Mouse (Mus musculus) myocyte (in vitro differentiated cells): ENCODE measurements around the gene Flrt2.
"Not testable (repeated sequence)": the region's sequence is repeated elsewhere in the genome, so short reads cannot be mapped to it uniquely, and the experiment has no call there.

Experiments used
- CEBPB ChIP-seq: IDR thresholded peaks from 2 replicates; pipeline ENCODE4 v1.6.1; 2011; ENCODE audit warnings: mild to moderate bottlenecking, moderate library complexity; ENCODE audit not compliant: poor library complexity, insufficient read depth, severe bottlenecking
- MAX ChIP-seq: IDR thresholded peaks from one replicate; pipeline ENCODE4 v1.6.1; 2011; ENCODE audit warnings: low read depth, mild to moderate bottlenecking, control low read depth
- MYOD1 ChIP-seq, 3 experiments: IDR thresholded peaks; one replicate each; pipeline ENCODE4 v1.6.1; 2011; ENCODE audit warnings: control low read depth in 2 of 3, low read depth in 2 of 3, mild to moderate bottlenecking in 2 of 3, moderate library complexity in 1 of 3; ENCODE audit not compliant: insufficient read length in 2 of 3, control insufficient read depth in 1 of 3
- MYOG ChIP-seq, 3 experiments: IDR thresholded peaks; one replicate each; pipeline ENCODE4 v1.6.1; 2011; ENCODE audit warnings: control low read depth in 2 of 3, low read depth in 2 of 3, mild to moderate bottlenecking in 2 of 3; ENCODE audit not compliant: insufficient read length in 2 of 3, control insufficient read depth in 1 of 3, insufficient read depth in 1 of 3
- POLR2A ChIP-seq: IDR thresholded peaks from one replicate; pipeline ENCODE4 v1.6.1; 2011; ENCODE audit warnings: low read depth, mild to moderate bottlenecking, control low read depth, moderate library complexity; ENCODE audit not compliant: insufficient read length
- POLR2AphosphoS2 ChIP-seq: IDR thresholded peaks from one replicate; pipeline ENCODE4 v1.6.1; 2011; ENCODE audit warnings: low read depth, control low read depth; ENCODE audit not compliant: insufficient read length
- TCF12 ChIP-seq: IDR thresholded peaks from one replicate; pipeline ENCODE4 v1.6.1; 2011; ENCODE audit warnings: mild to moderate bottlenecking, control low read depth; ENCODE audit not compliant: poor library complexity, insufficient read depth, severe bottlenecking
- USF1 ChIP-seq: IDR thresholded peaks from one replicate; pipeline ENCODE4 v1.6.1; 2011; ENCODE audit warnings: low read depth, mild to moderate bottlenecking, control low read depth, moderate library complexity

- not testable (repeated sequence) for TF ChIP-seq POLR2A; USF1; TCF12; MYOG (IDR thresholded peaks at IDR 0.05; ENCODE audit: control insufficient read depth in 1 of 3, insufficient read depth in 1 of 3, insufficient read length in 2 of 3, low read depth in 2 of 3); MAX; CEBPB; MYOD1 (IDR thresholded peaks at IDR 0.05; ENCODE audit: control insufficient read depth in 1 of 3, insufficient read length in 2 of 3, low read depth in 2 of 3); POLR2AphosphoS2
Observed at GRCm38 (mm10) chr12:95647179-95647578, 44.8 kb upstream of the Flrt2 start.
